Mouse (Mus musculus) neural tube, embryonic 10.5 days (tissue): Measurements from ENCODE around the gene Tspo2.
A peak's percentile ranks its signal among the peaks of the same experiment; 100 is the strongest.

Experiments
- DNase-seq: peaks from one replicate; pipeline ENCODE4 v3.0.0-alpha.2; 2017; ENCODE audit warnings: low spot score; ENCODE audit errors: extremely low spot score

The Tspo2 gene

GRCm38 (mm10) chr17:48451753-48452444, 577 bp upstream of the Tspo2 start:
- DNase-seq, result no peak

GRCm38 (mm10) chr17:48450666-48451352, 513 bp downstream of the Tspo2 start:
- DNase-seq, result no peak

- DNase-seq, result no peak
These were observed 3.6 kb downstream of the Tspo2 start for GRCm38 (mm10) chr17:48447675-48448074.

GRCm38 (mm10) chr17:48443542-48444145, 7.7 kb downstream of the Tspo2 start:
- no peak for DNase-seq

GRCm38 (mm10) chr17:48442745-48443457, 8.4 kb downstream of the Tspo2 start:
- DNase-seq, result no peak

- DNase-seq, result peak; percentile 51
These were observed 13.9 kb downstream of the Tspo2 start for GRCm38 (mm10) chr17:48437421-48437911.

- DNase-seq, result no peak
These were observed 14.8 kb downstream of the Tspo2 start for GRCm38 (mm10) chr17:48436487-48436886.

GRCm38 (mm10) chr17:48434479-48434878, 16.8 kb downstream of the Tspo2 start:
- DNase-seq, result no peak

GRCm38 (mm10) chr17:48433689-48434330, 17.5 kb downstream of the Tspo2 start:
- DNase-seq, result no peak

- no peak for DNase-seq
These were observed 18.2 kb downstream of the Tspo2 start for GRCm38 (mm10) chr17:48433006-48433655.

- DNase-seq, result no peak
These were observed 19.0 kb downstream of the Tspo2 start, which contains the start of gene Apobec2 for GRCm38 (mm10) chr17:48432158-48432980. TSS of gene Apobec2 (minus strand) at chr17:48432930.

- DNase-seq, result no peak
These were observed 20.3 kb downstream of the Tspo2 start for GRCm38 (mm10) chr17:48431054-48431453.

GRCm38 (mm10) chr17:48430394-48430793, 20.9 kb downstream of the Tspo2 start:
- DNase-seq, result no peak

- no peak for DNase-seq
These were observed 23.3 kb downstream of the Tspo2 start for GRCm38 (mm10) chr17:48427852-48428530.

- no peak for DNase-seq
These were observed 24.2 kb downstream of the Tspo2 start for GRCm38 (mm10) chr17:48426991-48427750.

GRCm38 (mm10) chr17:48425823-48426612, 25.3 kb downstream of the Tspo2 start:
- no peak for DNase-seq

- no peak for DNase-seq
These were observed 27.1 kb downstream of the Tspo2 start for GRCm38 (mm10) chr17:48424237-48424636.

- DNase-seq, result no peak
These were observed 31.8 kb downstream of the Tspo2 start for GRCm38 (mm10) chr17:48419571-48419970.
